Mouse (Mus musculus): ENCODE measurements around the gene Pdf.
"Not testable (repeated sequence)": the region's sequence is repeated elsewhere in the genome, so short reads cannot be mapped to it uniquely, and the experiment has no call there.

Pdf gene

DNA sequence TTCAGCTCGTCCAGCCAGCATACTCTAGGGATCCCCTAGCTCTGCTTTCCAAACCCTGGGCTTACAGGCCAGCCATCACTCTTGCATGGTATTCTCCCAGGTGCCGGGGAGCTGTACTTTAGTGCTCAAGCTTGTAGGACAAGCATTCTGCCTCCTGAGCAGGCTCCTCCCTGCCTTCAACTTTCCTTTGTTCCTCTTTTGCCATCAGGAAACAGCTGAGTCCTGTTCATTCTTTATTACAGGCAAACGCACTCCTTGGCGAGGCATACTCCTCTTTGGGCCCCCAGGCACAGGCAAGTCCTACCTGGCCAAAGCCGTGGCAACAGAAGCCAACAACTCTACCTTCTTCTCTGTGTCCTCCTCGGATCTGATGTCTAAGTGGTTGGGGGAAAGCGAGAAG is 7.8 kb downstream of the Pdf start:
- ATAC-seq (ENCODE audit: insufficient number of reproducible peaks, low FRiP score, low TSS enrichment), result no peak

DNA sequence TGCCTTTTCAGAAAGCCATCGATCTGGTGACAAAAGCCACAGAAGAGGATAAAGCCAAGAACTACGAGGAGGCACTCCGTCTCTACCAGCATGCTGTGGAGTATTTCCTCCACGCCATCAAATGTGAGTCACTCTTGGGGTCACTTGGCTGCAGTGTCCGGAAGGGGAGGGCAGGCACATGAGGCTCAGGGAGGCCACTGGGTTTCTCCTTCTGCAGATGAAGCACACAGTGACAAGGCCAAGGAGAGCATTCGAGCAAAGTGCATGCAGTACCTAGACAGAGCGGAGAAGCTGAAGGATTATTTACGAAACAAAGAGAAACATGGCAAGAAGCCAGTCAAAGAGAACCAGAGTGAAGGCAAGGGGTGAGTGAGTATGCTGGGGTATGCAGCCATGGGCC is 11.8 kb downstream of the Pdf start:
- no peak for ATAC-seq (ENCODE audit: insufficient number of reproducible peaks, low FRiP score, low TSS enrichment)

DNA sequence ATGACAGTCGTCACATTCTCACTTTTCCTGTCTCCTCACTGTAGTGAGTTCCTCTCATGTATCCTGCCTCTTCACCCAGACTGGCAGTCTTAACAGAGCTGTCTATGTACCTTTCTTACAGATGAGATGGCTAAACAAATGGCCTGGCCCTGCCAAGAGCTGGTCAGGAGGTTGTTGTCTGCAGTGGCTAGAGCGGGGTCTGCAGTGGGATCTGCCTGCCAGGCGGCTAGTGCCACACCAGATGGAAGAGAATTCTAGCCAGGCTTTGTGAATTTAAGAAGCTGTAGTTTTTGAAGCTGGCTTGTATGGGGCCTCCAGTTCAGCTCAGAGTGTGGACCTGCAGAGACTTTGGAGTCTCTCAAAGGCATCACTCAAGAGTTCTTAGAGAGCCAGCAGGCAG is 12.8 kb downstream of the Pdf start:
- ATAC-seq (ENCODE audit: insufficient number of reproducible peaks, low FRiP score, low TSS enrichment), result no peak

DNA sequence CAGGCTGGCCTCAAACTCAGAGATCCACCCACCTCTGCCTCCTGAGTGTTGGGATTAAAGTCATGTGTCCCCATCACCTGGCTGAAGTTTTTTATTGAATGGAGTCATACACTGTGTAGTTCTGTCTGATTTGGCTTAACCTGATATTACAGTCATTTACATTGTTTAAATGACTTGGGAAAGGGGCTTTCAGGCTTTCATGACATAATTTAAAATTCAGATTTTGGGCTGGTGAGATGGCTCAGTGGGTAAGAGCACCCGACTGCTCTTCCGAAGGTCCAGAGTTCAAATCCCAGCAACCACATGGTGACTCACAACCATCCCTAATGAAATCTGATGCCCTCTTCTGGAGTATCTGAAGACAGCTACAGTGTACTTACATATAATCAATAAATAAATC is 14.8 kb downstream of the Pdf start:
- ATAC-seq (ENCODE audit: insufficient number of reproducible peaks, low FRiP score, low TSS enrichment), result not testable (repeated sequence)

DNA sequence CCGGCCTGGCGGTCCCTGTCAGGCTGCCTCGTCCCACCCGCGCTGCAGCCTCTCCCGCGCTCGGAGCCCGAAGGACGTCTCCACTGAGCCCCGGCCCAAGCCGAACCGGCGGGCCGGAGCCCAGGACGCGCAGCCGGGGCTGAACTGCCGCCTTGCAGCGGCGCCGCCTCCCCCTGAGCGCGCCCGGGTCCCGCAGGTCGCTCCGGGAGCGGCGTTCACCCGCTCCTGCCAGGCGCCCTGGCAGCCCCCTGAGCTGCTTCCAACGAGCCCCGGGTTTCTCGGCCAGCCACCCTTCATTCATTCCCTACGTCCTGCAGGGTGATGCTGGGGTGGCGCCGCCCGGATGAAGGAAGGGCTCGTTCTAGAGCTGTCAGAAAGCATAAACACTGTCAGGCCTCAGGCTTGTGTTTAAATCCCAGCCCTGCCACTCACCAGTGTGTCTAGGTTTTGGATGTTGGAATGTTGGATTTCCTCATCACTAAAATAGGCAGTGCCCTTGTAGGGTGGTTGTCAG is 16.8 kb downstream of the Pdf start:
- ATAC-seq (ENCODE audit: insufficient number of reproducible peaks, low FRiP score, low TSS enrichment), result 0 out of 2 replicates have a peak, but pooled peaks have one; percentile 11

DNA sequence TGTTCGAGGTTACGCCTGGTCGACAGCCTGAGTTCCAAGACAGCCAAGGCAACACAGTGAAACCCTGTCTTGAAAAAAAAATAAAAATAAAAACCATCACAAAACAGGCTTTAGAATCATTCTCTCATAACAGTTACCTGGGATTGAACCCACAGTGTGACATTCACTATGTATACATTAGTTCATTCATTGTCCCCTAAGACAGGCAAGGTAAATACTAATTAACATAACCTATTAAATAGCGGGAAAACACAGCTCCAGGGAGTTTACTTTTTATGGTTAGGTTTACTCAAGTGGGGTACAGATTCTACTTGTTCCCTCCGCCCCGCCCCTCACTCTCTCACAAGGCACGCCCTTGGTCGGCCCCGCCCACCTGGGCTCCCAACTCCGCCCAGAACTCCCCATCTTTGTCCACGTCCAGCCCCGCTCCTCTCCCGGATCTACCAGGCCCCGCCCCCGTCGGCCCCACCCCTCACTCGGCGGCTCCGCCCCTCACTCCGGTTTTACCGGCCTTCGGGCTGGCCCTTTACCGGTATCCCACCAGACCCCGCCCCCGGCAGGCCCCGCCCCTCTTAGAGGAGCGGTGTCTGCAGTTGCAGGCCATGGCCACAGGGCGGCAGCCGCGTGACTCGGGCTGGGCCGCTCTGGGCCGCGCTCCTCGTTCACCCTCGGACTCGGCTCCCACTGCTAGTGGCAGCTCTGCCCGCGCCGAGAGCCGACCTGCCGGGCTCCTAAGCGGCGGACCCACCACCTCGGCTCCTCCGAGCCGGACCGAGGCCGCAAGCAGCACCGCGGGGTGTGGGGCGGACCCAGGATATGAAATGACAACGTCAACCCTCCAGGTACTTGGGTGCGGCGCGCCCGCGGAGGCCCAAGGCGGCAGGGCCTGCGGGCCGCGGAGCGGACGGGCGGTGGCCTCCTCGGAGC is 17.5 kb downstream of the Pdf start, which contains the start of gene Vps4a:
Gene Vps4a, plus strand, starts transcription at position 573 of the 927 bp plus-strand sequence.
- ATAC-seq (ENCODE audit: insufficient number of reproducible peaks, low FRiP score, low TSS enrichment), result peak; percentile 90

DNA sequence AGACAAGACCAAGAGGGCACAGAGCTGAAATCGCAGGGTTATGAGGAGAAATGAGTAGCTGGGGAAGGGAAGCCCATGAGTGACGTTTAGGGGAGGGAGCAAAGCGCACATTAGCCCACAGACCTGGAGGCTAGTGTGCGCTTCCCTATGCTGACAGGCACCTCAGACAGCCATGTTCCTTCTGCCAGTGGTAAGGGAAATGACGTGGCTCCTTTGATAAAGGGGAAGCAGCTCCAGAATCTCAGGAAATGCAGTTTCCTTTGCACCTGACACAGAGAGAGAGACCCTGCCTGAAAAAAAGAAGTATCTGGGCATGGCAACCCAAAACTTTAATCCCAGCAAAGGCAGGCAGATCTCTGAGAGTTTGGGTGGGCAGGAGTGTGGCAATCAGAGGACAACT is 18.4 kb downstream of the Pdf start:
- ATAC-seq (ENCODE audit: insufficient number of reproducible peaks, low FRiP score, low TSS enrichment), result no peak

DNA sequence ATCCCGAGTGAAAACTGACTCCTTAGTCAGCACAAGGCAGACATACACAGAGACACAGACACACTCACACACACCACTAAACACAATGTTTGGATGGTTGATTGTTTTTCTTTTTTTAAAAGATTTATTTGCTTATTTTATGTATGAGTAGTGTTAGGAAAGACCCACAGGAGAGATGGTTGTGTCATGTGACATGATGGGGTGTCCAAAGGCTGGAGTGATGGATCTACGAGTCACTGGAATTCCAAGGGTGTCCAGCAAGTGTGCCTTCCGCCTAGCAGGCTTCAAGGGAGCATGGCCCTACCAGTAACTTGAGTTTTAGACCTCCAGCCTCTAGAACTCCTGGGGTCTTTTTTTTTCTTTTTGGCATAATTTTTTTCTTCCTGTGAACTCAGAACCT is 19.1 kb downstream of the Pdf start:
- no peak for ATAC-seq (ENCODE audit: insufficient number of reproducible peaks, low FRiP score, low TSS enrichment)

DNA sequence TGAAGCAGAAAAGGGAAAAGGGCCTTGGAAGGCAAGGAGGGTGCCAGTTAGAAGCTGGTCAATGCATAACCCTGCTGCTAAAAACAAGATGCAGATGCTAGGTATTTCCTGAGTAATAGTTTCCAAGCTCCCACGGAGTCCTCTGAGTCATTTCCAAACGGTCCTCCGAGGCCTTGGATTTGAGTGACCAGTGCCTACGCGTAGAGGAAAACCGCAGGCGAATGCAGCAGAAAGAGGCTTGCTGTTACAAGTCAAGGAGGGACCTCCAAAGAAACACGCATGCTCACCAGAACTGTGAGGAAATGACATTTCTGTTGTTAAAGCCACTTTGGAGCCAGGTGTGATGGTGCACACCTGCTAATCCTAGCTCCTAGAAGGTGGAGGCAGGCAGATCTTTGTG is 24.9 kb downstream of the Pdf start:
- no peak for ATAC-seq (ENCODE audit: insufficient number of reproducible peaks, low FRiP score, low TSS enrichment)

DNA sequence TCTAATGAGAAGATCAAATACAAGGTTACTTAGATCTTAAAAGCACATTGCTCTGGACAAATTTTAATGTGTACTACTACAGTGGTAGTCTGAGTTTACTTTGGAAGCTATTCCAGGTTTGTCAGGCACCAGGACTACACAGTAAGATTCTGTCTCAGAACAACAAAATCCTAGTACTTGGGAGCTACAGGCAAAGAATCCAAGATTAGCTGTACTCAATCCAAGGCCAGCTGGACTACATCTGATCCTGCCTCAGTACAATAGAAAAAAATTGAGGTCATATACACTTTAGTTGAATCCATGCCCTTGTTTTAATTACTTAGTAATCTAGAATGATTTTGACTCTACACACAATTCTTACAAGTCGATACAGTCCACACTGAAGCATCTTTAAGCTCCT is 33.5 kb downstream of the Pdf start:
- ATAC-seq (ENCODE audit: insufficient number of reproducible peaks, low FRiP score, low TSS enrichment), result no peak

DNA sequence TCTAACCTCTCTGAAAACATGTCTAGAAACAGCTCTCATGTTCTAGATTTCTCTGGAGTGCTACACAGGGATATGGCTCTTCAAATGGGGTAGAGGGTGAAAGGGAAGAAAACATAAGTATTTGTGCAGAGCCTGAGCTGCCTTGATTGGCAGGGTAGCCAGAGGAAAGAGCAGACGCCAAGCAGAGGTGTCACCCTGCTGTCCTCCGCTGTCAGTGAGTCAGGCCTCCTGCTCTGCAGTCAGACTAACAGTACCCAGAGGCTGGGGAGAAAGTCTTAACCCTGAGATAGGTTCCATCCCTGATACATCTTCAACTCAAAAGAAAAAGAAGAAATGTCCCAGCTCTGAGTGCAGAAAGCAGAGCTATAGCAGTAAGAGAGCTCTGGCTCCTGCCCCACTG is 35.7 kb downstream of the Pdf start:
- ATAC-seq (ENCODE audit: insufficient number of reproducible peaks, low FRiP score, low TSS enrichment), result no peak

DNA sequence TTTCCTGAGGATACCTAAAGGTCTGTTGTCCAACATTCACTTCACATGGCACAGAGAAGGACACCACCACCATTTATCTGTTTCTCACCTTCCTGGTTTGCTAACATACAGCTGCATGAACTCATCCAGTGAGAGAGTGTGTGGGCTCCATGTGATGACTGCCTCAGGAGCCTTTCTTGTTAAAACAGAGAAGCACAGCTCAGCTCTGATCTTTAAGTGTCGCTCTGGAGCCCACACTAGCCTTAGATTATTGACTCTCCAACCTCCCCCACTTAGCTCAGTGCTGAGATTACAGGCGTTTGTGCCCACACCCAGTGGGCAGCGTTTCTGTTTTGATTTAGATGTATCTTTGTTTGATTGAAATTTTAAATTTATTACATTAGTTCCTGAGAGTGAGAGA is 40.6 kb downstream of the Pdf start:
- no peak for ATAC-seq (ENCODE audit: insufficient number of reproducible peaks, low FRiP score, low TSS enrichment)

DNA sequence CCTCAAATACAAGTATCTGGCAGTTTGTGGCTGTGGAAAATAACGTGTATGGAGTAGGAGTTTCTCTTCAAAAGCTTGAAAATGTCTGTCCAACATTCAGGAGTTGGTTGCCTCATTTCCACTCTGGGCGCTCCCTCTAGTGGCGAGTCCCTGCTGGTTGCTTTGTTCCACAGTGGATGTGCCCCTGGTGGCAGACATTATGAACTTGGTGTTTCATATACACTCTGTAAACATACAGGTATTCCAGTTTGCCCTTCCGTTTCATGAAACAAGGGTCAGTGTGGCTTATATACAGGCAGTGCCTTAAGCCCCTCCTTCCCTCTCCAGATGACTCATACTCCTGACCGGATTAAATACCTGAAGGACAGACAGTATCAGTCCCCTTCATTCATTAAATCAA is 45.9 kb downstream of the Pdf start:
- ATAC-seq (ENCODE audit: insufficient number of reproducible peaks, low FRiP score, low TSS enrichment), result peak; percentile 90

DNA sequence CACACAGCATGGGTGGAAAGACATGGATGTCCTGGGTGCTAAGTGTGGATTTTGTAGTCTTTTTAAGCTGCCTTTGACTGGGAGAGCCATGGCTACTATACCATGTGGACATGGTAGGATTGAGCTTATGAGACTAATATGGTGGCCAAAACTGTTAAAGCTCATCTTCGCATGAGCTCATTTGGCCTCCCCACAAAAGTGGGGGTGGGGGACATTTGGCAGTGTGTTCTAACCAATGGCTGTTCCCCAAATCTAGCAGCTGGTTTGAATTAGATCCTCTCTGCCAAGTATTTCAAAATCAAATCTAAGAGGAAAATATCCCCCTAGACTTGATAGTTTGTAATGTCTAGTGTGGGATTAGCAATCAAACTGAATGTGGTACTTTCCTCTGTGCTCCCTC is 49.3 kb downstream of the Pdf start:
- ATAC-seq (ENCODE audit: insufficient number of reproducible peaks, low FRiP score, low TSS enrichment), result no peak

DNA sequence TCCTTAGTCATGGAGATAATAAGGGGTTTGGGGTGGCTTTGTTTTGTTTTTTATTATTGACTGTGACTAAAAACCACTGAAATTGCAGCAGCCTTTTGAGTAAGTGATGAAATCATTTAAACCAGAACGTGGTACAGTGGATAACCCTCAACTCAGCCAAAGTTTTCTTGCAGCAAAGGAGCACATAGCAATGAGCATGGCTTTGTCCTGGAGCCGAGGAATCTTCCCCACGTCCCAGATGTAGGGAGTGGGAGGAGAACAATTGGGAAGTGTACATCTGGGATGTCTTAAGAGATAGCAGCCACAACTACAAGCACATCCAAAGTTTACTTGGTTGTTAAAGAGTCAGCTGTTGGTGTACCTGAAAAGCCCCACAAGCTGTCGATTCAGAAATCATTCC is 51.0 kb downstream of the Pdf start:
- no peak for ATAC-seq (ENCODE audit: insufficient number of reproducible peaks, low FRiP score, low TSS enrichment)

DNA sequence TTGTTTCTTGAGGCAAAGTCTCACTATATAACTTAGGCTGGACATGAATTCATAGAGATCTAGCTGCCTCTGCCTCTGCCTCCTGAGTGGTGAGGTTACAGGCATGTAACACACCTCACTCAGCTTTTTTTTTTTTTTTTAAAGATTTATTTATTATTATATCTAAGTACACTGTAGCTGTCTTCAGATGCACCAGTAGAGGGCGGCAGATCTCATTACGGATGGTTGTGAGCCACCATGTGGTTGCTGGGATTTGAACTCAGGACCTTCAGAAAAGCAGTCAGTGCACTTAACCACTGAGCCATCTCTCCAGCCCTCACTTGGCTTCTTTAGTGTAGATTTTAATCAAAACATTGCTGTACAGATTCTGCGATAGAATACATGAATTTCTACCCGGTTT is 52.1 kb downstream of the Pdf start:
- ATAC-seq (ENCODE audit: insufficient number of reproducible peaks, low FRiP score, low TSS enrichment), result not testable (repeated sequence)
